Mouse (Mus musculus): ENCODE measurements around the gene Nyx.

DNA sequence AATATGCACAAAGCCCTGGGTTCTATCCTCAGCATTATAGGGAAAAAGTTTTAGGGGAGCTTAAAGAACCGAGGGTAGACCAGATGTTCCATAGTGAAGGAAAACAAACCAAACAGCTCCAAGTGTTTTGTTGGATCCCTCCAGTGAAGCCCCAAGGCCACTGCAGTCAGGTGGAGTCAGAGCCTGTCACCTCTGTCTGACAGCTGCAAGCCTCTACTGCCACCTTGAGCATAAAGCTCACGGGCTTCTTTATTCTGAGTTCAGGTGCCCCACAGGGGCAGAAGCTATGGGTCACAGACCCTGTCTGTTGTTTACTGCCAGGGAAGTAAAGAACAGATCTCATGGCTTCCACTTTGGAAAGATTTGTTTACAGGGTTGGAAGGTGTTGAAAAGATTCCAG, 47.2 kb downstream of the Nyx start:
- TF ChIP-seq CTCF (IDR thresholded peaks at IDR 0.05; ENCODE audit: low read depth, low read length): no peak
- no peak for TF ChIP-seq POLR2A (IDR thresholded peaks at IDR 0.05; ENCODE audit: borderline replicate concordance, low read depth, low read length)

Data from bone marrow macrophage, adult 2 months (primary cell).